Comparison of ENCODE assay signal across 8 mouse cellular contexts in genomic region chr8:94874358-94874757, GRCm38 (mm10). TPM values are rescaled to one million over a fixed set of nuclear protein-coding genes. Genes with fewer than 3 reads are reported as not detected.
A peak's percentile ranks its signal among the peaks of the same experiment; 100 is the strongest.
DNase-seq lines count a peak whose midpoint lies in the region; ATAC-seq and TF ChIP-seq lines count a peak whose summit lies in the region.

No protein-coding gene starts in this region.

- H3K9me3 ChIP-seq in limb, embryonic 13.5 days, result no peaks in the 10 kb centered on the region
- no peaks in the 10 kb centered on the region for H3K9me3 ChIP-seq in stomach, postnatal 0 days (ENCODE audit: control insufficient read depth, low read length)

- H3K4me3 ChIP-seq in cortical plate, adult 2 months (ENCODE audit: insufficient read depth, low read length), result no peak overlapping the region
- H3K4me3 ChIP-seq in limb, embryonic 13.5 days, result peak overlapping the region; percentile 65; the same call in 1 of the 2 replicates
- peak overlapping the region; percentile 66 for H3K4me3 ChIP-seq in stomach, postnatal 0 days (ENCODE audit: low read depth, low read length)

- no peaks in the 10 kb centered on the region for H3K36me3 ChIP-seq in limb, embryonic 13.5 days
- no peaks in the 10 kb centered on the region for H3K36me3 ChIP-seq in stomach, postnatal 0 days (ENCODE audit: control insufficient read depth, insufficient read depth, low read length)

- peak; percentile 38 for ATAC-seq in inflammation-experienced regulatory T-cells, adult 6 months
- no peak for ATAC-seq in limb, embryonic 13.5 days (ENCODE audit: low FRiP score, low read depth)
- no peak for ATAC-seq in stomach, postnatal 0 days (ENCODE audit: low FRiP score, low TSS enrichment)

- TF ChIP-seq POLR2A in cortical plate, adult 2 months (IDR thresholded peaks at IDR 0.05; ENCODE audit: extremely low read depth, insufficient read depth, low read length), result no peak

- peaks cover 2% of the 10 kb centered on the region; the same call in 1 of the 2 replicates for H3K4me1 ChIP-seq in cortical plate, adult 2 months (ENCODE audit: control insufficient read depth, insufficient read depth, low read length)
- H3K4me1 ChIP-seq in limb, embryonic 13.5 days, result peaks cover 55% of the 10 kb centered on the region
- H3K4me1 ChIP-seq in stomach, postnatal 0 days (replicated peaks; ENCODE audit: control insufficient read depth, insufficient read depth), result peaks cover 15% of the 10 kb centered on the region

- DNase-seq in ovary, postnatal 36 days (ENCODE audit: low spot score), result peak; percentile 67
- no peak for DNase-seq in ovary, adult 18-20 months (ENCODE audit: low spot score)
- peak; percentile 58 for DNase-seq in gastrocnemius, postnatal 25 days
- peak; percentile 85 for DNase-seq in naive thymus-derived CD4-positive, alpha-beta T cell, adult 2 months (ENCODE audit: low read depth)
- peak; percentile 80 for DNase-seq in stomach, postnatal 0 days (ENCODE audit: low spot score)

- TF ChIP-seq EP300 in stomach, postnatal 0 days (optimal IDR thresholded peaks at IDR 0.05), result no peak

- no peak overlapping the region for H3K9ac ChIP-seq in limb, embryonic 13.5 days
- no peak overlapping the region for H3K9ac ChIP-seq in stomach, postnatal 0 days (ENCODE audit: low read length)

- peak; percentile 77 for TF ChIP-seq CTCF in cortical plate, adult 2 months (IDR thresholded peaks at IDR 0.05; ENCODE audit: extremely low read depth, insufficient read depth, low read length)
- TF ChIP-seq CTCF in stomach, postnatal 0 days (IDR thresholded peaks at IDR 0.05; ENCODE audit: low read depth), result peak; percentile 94

- H3K27ac ChIP-seq in cortical plate, adult 2 months (ENCODE audit: insufficient read depth, low read length), result no peak overlapping the region
- no peak overlapping the region for H3K27ac ChIP-seq in limb, embryonic 13.5 days
- no peak overlapping the region for H3K27ac ChIP-seq in stomach, postnatal 0 days (replicated peaks)

- 11% methylated on average over 6 of the region's 6 CpGs for WGBS in limb, embryonic 13.5 days
- 12% methylated on average over 6 of the region's 6 CpGs for WGBS in stomach, postnatal 0 days

- peak overlapping the region; percentile 82 for H3K4me2 ChIP-seq in limb, embryonic 13.5 days (replicated peaks)
- peak overlapping the region; percentile 91; the same call in 1 of the 2 replicates for H3K4me2 ChIP-seq in stomach, postnatal 0 days (replicated peaks; ENCODE audit: low read depth)

- H3K27me3 ChIP-seq in limb, embryonic 13.5 days, result peaks cover 9% of the 10 kb centered on the region
- no peaks in the 10 kb centered on the region for H3K27me3 ChIP-seq in stomach, postnatal 0 days (ENCODE audit: control insufficient read depth, insufficient read depth, low read length)

RNA-seq across cellular contexts. Expression of gene Dok4, which starts 1.8 kb away (rescaled TPM):
- 15.1 and 15.9 TPM in 2 replicates for polyA plus RNA-seq in cortical plate, adult 2 months (2012; rRNA removed)
- 1 to 10 TPM; 4.7 to 5.1 TPM for total RNA-seq in gastrocnemius, postnatal 25 days (2021)
- under 1 TPM; 0.35 to 0.50 (median 0.50) TPM for polyA plus RNA-seq in inflammation-experienced regulatory T-cells, adult 6 months (2017; shearing (Covaris generic))
- 21.4 and 21.7 TPM in 2 replicates for polyA plus RNA-seq in limb, embryonic 13.5 days (2015; fragmentation: Nextera tagmentation; extraction: Ambion mirVana)
- polyA plus RNA-seq in stomach, postnatal 0 days (2015; fragmentation: Nextera tagmentation; extraction: Ambion mirVana), result 19.3 and 20.5 TPM in 2 replicates

RNA-seq across cellular contexts. Expression of gene Polr2c, which starts 17.1 kb away (rescaled TPM):
- 108 and 117 TPM in 2 replicates for polyA plus RNA-seq in cortical plate, adult 2 months (2012; rRNA removed)
- 10 to 100 TPM; 42.9 to 44.1 TPM for total RNA-seq in gastrocnemius, postnatal 25 days (2021)
- 100 to 1,000 TPM in 2 of 3 experiments, 10 to 100 TPM in 1; 85.4 to 108 (median 104) TPM for polyA plus RNA-seq in inflammation-experienced regulatory T-cells, adult 6 months (2017; shearing (Covaris generic))
- 145 and 149 TPM in 2 replicates for polyA plus RNA-seq in limb, embryonic 13.5 days (2015; fragmentation: Nextera tagmentation; extraction: Ambion mirVana)
- polyA plus RNA-seq in stomach, postnatal 0 days (2015; fragmentation: Nextera tagmentation; extraction: Ambion mirVana), result 70.4 and 72.7 TPM in 2 replicates

RNA-seq across cellular contexts. Expression of gene Ciapin1, which starts 36.2 kb away (rescaled TPM):
- polyA plus RNA-seq in cortical plate, adult 2 months (2012; rRNA removed), result 38.2 and 39.1 TPM in 2 replicates
- total RNA-seq in gastrocnemius, postnatal 25 days (2021), result 10 to 100 TPM; 38.4 to 45.3 TPM
- polyA plus RNA-seq in inflammation-experienced regulatory T-cells, adult 6 months (2017; shearing (Covaris generic)), result 100 to 1,000 TPM; 107 to 149 (median 110) TPM
- 127 and 133 TPM in 2 replicates for polyA plus RNA-seq in limb, embryonic 13.5 days (2015; fragmentation: Nextera tagmentation; extraction: Ambion mirVana)
- polyA plus RNA-seq in stomach, postnatal 0 days (2015; fragmentation: Nextera tagmentation; extraction: Ambion mirVana), result 58.8 and 61.7 TPM in 2 replicates

RNA-seq across cellular contexts. Expression of gene Coq9, which starts 36.2 kb away (rescaled TPM):
- 103 and 110 TPM in 2 replicates for polyA plus RNA-seq in cortical plate, adult 2 months (2012; rRNA removed)
- 100 to 1,000 TPM; 376 to 381 TPM for total RNA-seq in gastrocnemius, postnatal 25 days (2021)
- 10 to 100 TPM; 35.5 to 40.6 (median 37.5) TPM for polyA plus RNA-seq in inflammation-experienced regulatory T-cells, adult 6 months (2017; shearing (Covaris generic))
- polyA plus RNA-seq in limb, embryonic 13.5 days (2015; fragmentation: Nextera tagmentation; extraction: Ambion mirVana), result 72.7 and 73.7 TPM in 2 replicates
- polyA plus RNA-seq in stomach, postnatal 0 days (2015; fragmentation: Nextera tagmentation; extraction: Ambion mirVana), result 62.3 and 66.7 TPM in 2 replicates

RNA-seq across cellular contexts. Expression of gene Ccdc102a, which starts 43.5 kb away (rescaled TPM):
- polyA plus RNA-seq in cortical plate, adult 2 months (2012; rRNA removed), result 2.1 and 3.0 TPM in 2 replicates
- total RNA-seq in gastrocnemius, postnatal 25 days (2021), result 1 to 10 TPM; 3.6 to 4.2 TPM
- polyA plus RNA-seq in inflammation-experienced regulatory T-cells, adult 6 months (2017; shearing (Covaris generic)), result 1 to 10 TPM in 1 of 3 experiments, under 1 TPM in 2; 0.24 to 1.0 (median 0.25) TPM
- 46.3 and 46.6 TPM in 2 replicates for polyA plus RNA-seq in limb, embryonic 13.5 days (2015; fragmentation: Nextera tagmentation; extraction: Ambion mirVana)
- polyA plus RNA-seq in stomach, postnatal 0 days (2015; fragmentation: Nextera tagmentation; extraction: Ambion mirVana), result 12.0 and 12.7 TPM in 2 replicates

Comparison
In these comparisons a context has a peak if more than half of its experiments do, and no peak if none do; other contexts are left out.
1. RNA of gene Dok4, which starts 1.8 kb away (polyA plus RNA-seq): 21.4 to 21.7 TPM in limb, embryonic 13.5 days, 19.3 to 20.5 TPM in stomach, postnatal 0 days and 15.1 to 15.9 TPM in cortical plate, adult 2 months; 0.35 to 0.50 TPM in inflammation-experienced regulatory T-cells, adult 6 months; every median in the first group is over 10 times any median in the second.